Mouse (Mus musculus): ENCODE measurements at regions not wholly inside any gene's neighbourhood (a gene's known extent, or its start where the extent isn't known, plus 50 kb on each side); places are given as distances from the start of the nearest gene placed in this dataset.

GRCm38 (mm10) chr7:72027006-72027405 lies 279.4 kb downstream of the Mctp2 start:
- Histone ChIP-seq H3K36me3 (ENCODE audit: control insufficient read depth, insufficient read depth, low read length) (no peaks in the 10 kb centered on the region), H3K9ac (ENCODE audit: low read depth, low read length) (no peak overlapping the region), H3K79me2 (replicated peaks; ENCODE audit: control insufficient read depth, insufficient read depth, low read length) (no peaks in the 10 kb centered on the region), H3K4me1 (ENCODE audit: control insufficient read depth, insufficient read depth, low read length) (no peaks in the 10 kb centered on the region), H3K27ac (no peak overlapping the region), H3K4me3 (no peak overlapping the region), H3K27me3 (ENCODE audit: control insufficient read depth, insufficient read depth, low read length) (no peaks in the 10 kb centered on the region)
- DNase-seq, result no peak
- WGBS, result 83% methylated on average over 6 of the region's 6 CpGs
- TF ChIP-seq POLR2A (IDR thresholded peaks at IDR 0.05; ENCODE audit: insufficient read depth, low read depth, low read length) (no peak), EP300 (IDR thresholded peaks at IDR 0.05; ENCODE audit: insufficient read depth, low read depth, low read length) (no peak), CTCF (IDR thresholded peaks at IDR 0.05) (no peak)
- intact Hi-C loops (cut with DNase I), result no loop called here

- Histone ChIP-seq H3K27me3 (ENCODE audit: control insufficient read depth, insufficient read depth, low read length) (no peaks in the 10 kb centered on the region), H3K27ac (no peak overlapping the region), H3K36me3 (ENCODE audit: control insufficient read depth, insufficient read depth, low read length) (no peaks in the 10 kb centered on the region), H3K9ac (ENCODE audit: low read depth, low read length) (no peak overlapping the region), H3K79me2 (replicated peaks; ENCODE audit: control insufficient read depth, insufficient read depth, low read length) (no peaks in the 10 kb centered on the region), H3K4me1 (ENCODE audit: control insufficient read depth, insufficient read depth, low read length) (no peaks in the 10 kb centered on the region), H3K4me3 (no peak overlapping the region)
- 82% methylated on average over 11 of the region's 11 CpGs for WGBS
- DNase-seq, result no peak
- intact Hi-C loops (cut with DNase I), result no loop called here
- no peak for TF ChIP-seq CTCF (IDR thresholded peaks at IDR 0.05)
- TF ChIP-seq EP300 (IDR thresholded peaks at IDR 0.05; ENCODE audit: insufficient read depth, low read depth, low read length), result no peak
- no peak for TF ChIP-seq POLR2A (IDR thresholded peaks at IDR 0.05; ENCODE audit: insufficient read depth, low read depth, low read length)
Observed at GRCm38 (mm10) chr7:72009115-72009514, 297.3 kb downstream of the Mctp2 start.

GRCm38 (mm10) chr7:72004311-72004710 lies 302.1 kb downstream of the Mctp2 start:
- Histone ChIP-seq H3K36me3 (ENCODE audit: control insufficient read depth, insufficient read depth, low read length) (no peaks in the 10 kb centered on the region), H3K4me1 (ENCODE audit: control insufficient read depth, insufficient read depth, low read length) (no peaks in the 10 kb centered on the region), H3K4me3 (no peak overlapping the region), H3K79me2 (replicated peaks; ENCODE audit: control insufficient read depth, insufficient read depth, low read length) (no peaks in the 10 kb centered on the region), H3K27me3 (ENCODE audit: control insufficient read depth, insufficient read depth, low read length) (0 out of 2 replicates have a peak, but pooled peaks cover 2% of the 10 kb centered on the region), H3K27ac (no peak overlapping the region), H3K9ac (ENCODE audit: low read depth, low read length) (no peak overlapping the region)
- DNase-seq, result no peak
- TF ChIP-seq EP300 (IDR thresholded peaks at IDR 0.05; ENCODE audit: insufficient read depth, low read depth, low read length) (no peak), CTCF (IDR thresholded peaks at IDR 0.05) (no peak), POLR2A (IDR thresholded peaks at IDR 0.05; ENCODE audit: insufficient read depth, low read depth, low read length) (no peak)
- WGBS, result 67% methylated on average over 3 of the region's 3 CpGs
- intact Hi-C loops (cut with DNase I), result no loop called here

- TF ChIP-seq POLR2A (IDR thresholded peaks at IDR 0.05; ENCODE audit: insufficient read depth, low read depth, low read length), result no peak
Observed at GRCm38 (mm10) chr7:71992526-71992925, 313.9 kb downstream of the Mctp2 start.

GRCm38 (mm10) chr7:71991835-71992234 lies 314.6 kb downstream of the Mctp2 start:
- no peak overlapping the region for H3K27ac ChIP-seq
- no peaks in the 10 kb centered on the region for H3K4me1 ChIP-seq (ENCODE audit: control insufficient read depth, insufficient read depth, low read length)
- H3K79me2 ChIP-seq (replicated peaks; ENCODE audit: control insufficient read depth, insufficient read depth, low read length), result no peaks in the 10 kb centered on the region
- H3K9ac ChIP-seq (ENCODE audit: low read depth, low read length), result no peak overlapping the region
- no peak for DNase-seq
- intact Hi-C loops (cut with DNase I), result no loop called here
- no peaks in the 10 kb centered on the region for H3K36me3 ChIP-seq (ENCODE audit: control insufficient read depth, insufficient read depth, low read length)
- H3K27me3 ChIP-seq (ENCODE audit: control insufficient read depth, insufficient read depth, low read length), result no peaks in the 10 kb centered on the region
- TF ChIP-seq CTCF (IDR thresholded peaks at IDR 0.05) (no peak), EP300 (IDR thresholded peaks at IDR 0.05; ENCODE audit: insufficient read depth, low read depth, low read length) (no peak), POLR2A (IDR thresholded peaks at IDR 0.05; ENCODE audit: insufficient read depth, low read depth, low read length) (no peak)
- WGBS, result 43% methylated on average over 3 of the region's 3 CpGs
- H3K4me3 ChIP-seq, result no peak overlapping the region

More at GRCm38 (mm10) chr7:71992526-71992925, 313.9 kb downstream of the Mctp2 start:
- Histone ChIP-seq H3K4me1 (ENCODE audit: control insufficient read depth, insufficient read depth, low read length) (no peaks in the 10 kb centered on the region), H3K79me2 (replicated peaks; ENCODE audit: control insufficient read depth, insufficient read depth, low read length) (no peaks in the 10 kb centered on the region), H3K9ac (ENCODE audit: low read depth, low read length) (no peak overlapping the region), H3K27ac (no peak overlapping the region), H3K36me3 (ENCODE audit: control insufficient read depth, insufficient read depth, low read length) (no peaks in the 10 kb centered on the region), H3K4me3 (no peak overlapping the region), H3K27me3 (ENCODE audit: control insufficient read depth, insufficient read depth, low read length) (no peaks in the 10 kb centered on the region)
- intact Hi-C loops (cut with DNase I), result no loop called here
- WGBS, result 71% methylated on average over 3 of the region's 3 CpGs
- no peak for DNase-seq

GRCm38 (mm10) chr7:71991206-71991605 lies 315.2 kb downstream of the Mctp2 start:
- H3K4me3 ChIP-seq, result no peak overlapping the region
- no peaks in the 10 kb centered on the region for H3K36me3 ChIP-seq (ENCODE audit: control insufficient read depth, insufficient read depth, low read length)
- no peak overlapping the region for H3K27ac ChIP-seq
- no peak overlapping the region for H3K9ac ChIP-seq (ENCODE audit: low read depth, low read length)
- no peak for DNase-seq
- WGBS, result 90% methylated on average over 4 of the region's 4 CpGs
- no peaks in the 10 kb centered on the region for H3K79me2 ChIP-seq (replicated peaks; ENCODE audit: control insufficient read depth, insufficient read depth, low read length)
- TF ChIP-seq CTCF (IDR thresholded peaks at IDR 0.05) (no peak), EP300 (IDR thresholded peaks at IDR 0.05; ENCODE audit: insufficient read depth, low read depth, low read length) (no peak), POLR2A (IDR thresholded peaks at IDR 0.05; ENCODE audit: insufficient read depth, low read depth, low read length) (no peak)
- H3K27me3 ChIP-seq (ENCODE audit: control insufficient read depth, insufficient read depth, low read length), result no peaks in the 10 kb centered on the region
- no peaks in the 10 kb centered on the region for H3K4me1 ChIP-seq (ENCODE audit: control insufficient read depth, insufficient read depth, low read length)
- intact Hi-C loops (cut with DNase I), result no loop called here
